Mouse (Mus musculus) megakaryocyte, embryonic 14.5 days (primary cell): ENCODE measurements around the gene Spata31d1b. TPM values are rescaled to one million over a fixed set of nuclear protein-coding genes. Genes with fewer than 3 reads are reported as not detected.

Source experiments
- H3K27me3 ChIP-seq: replicated peaks from 2 replicates; pipeline ENCODE3; 2012; ENCODE audit warnings: inconsistent platforms
- H3K36me3 ChIP-seq: replicated peaks from 2 replicates; pipeline ENCODE3; 2012; ENCODE audit warnings: low read length, inconsistent platforms, mixed read lengths
- H3K4me1 ChIP-seq: 2 replicates; pipeline ENCODE4 v1.6.1; 2012; ENCODE audit warnings: inconsistent platforms
- H3K4me3 ChIP-seq: replicated peaks from 2 replicates; pipeline ENCODE3; 2012; ENCODE audit warnings: moderate library complexity, mild to moderate bottlenecking, inconsistent platforms
- H3K9me3 ChIP-seq: 2 replicates; pipeline ENCODE4 v1.6.1; 2012; ENCODE audit warnings: inconsistent platforms
- FLI1 ChIP-seq: IDR thresholded peaks from 2 replicates; pipeline ENCODE4 v1.6.1; 2012; ENCODE audit warnings: low read length, inconsistent platforms, mixed read lengths
- GATA1 ChIP-seq: IDR thresholded peaks from 3 replicates; pipeline ENCODE4 v1.6.1; 2012; ENCODE audit warnings: mixed read lengths, low read length, inconsistent platforms, borderline replicate concordance
- polyA plus RNA-seq: library from polyadenylated mRNA; stranded (reverse); fragments of >175 nt; gene quantifications from 2 replicates; pipeline ENCODE4 v1.2.3, GENCODE M21; 2012; ENCODE audit warnings: low replicate concordance; ENCODE audit not compliant: insufficient read depth

Spata31d1b gene
- polyA plus RNA-seq, 1 experiment = not detected

GRCm38 (mm10) chr13:59741697-59742096 lies 29.6 kb downstream of the Spata31d1b start:
- peaks cover 35% of the 10 kb centered on the region for H3K36me3 ChIP-seq
- H3K4me1 ChIP-seq = peaks cover 78% of the 10 kb centered on the region
- peaks cover 3% of the 10 kb centered on the region for H3K27me3 ChIP-seq
- TF ChIP-seq FLI1 = no peak
- no peak for TF ChIP-seq GATA1
- H3K9me3 ChIP-seq = peaks cover 3% of the 10 kb centered on the region; the same call in 1 of the 2 replicates
- H3K4me3 ChIP-seq = no peak overlapping the region

- peak overlapping the region; percentile 54 for H3K4me3 ChIP-seq
- H3K9me3 ChIP-seq = peaks cover 3% of the 10 kb centered on the region; the same call in 1 of the 2 replicates
- no peak for TF ChIP-seq GATA1
- no peak for TF ChIP-seq FLI1
- H3K27me3 ChIP-seq = peaks cover 1% of the 10 kb centered on the region
- H3K36me3 ChIP-seq = peaks cover 39% of the 10 kb centered on the region
- H3K4me1 ChIP-seq = peaks cover 79% of the 10 kb centered on the region
Observed at GRCm38 (mm10) chr13:59745462-59745861, 33.4 kb downstream of the Spata31d1b start.

- no peak overlapping the region for H3K4me3 ChIP-seq
Observed at GRCm38 (mm10) chr13:59746164-59746563, 34.1 kb downstream of the Spata31d1b start.

GRCm38 (mm10) chr13:59746711-59747110 lies 34.6 kb downstream of the Spata31d1b start, which contains the start of gene 1700014D04Rik:
Gene 1700014D04Rik, minus strand, starts transcription at chr13:59746752.
- TF ChIP-seq FLI1 (no peak), GATA1 (no peak)
- peak within 1 kb of the TSS; percentile 54 for H3K4me3 ChIP-seq
- peaks cover 6% of the 10 kb centered on the region; the same call in 1 of the 2 replicates for H3K9me3 ChIP-seq
- H3K4me1 ChIP-seq = peaks cover 84% of the 10 kb centered on the region
- peaks cover 39% of the 10 kb centered on the region for H3K36me3 ChIP-seq
- H3K27me3 ChIP-seq = peaks cover 1% of the 10 kb centered on the region

More at GRCm38 (mm10) chr13:59746164-59746563, 34.1 kb downstream of the Spata31d1b start:
- Histone ChIP-seq H3K27me3 (peaks cover 1% of the 10 kb centered on the region), H3K9me3 (peaks cover 3% of the 10 kb centered on the region; the same call in 1 of the 2 replicates), H3K4me1 (peaks cover 84% of the 10 kb centered on the region), H3K36me3 (peaks cover 39% of the 10 kb centered on the region)
- no peak for TF ChIP-seq FLI1
- no peak for TF ChIP-seq GATA1

- H3K4me1 ChIP-seq = peaks cover 68% of the 10 kb centered on the region
- peaks cover 51% of the 10 kb centered on the region for H3K36me3 ChIP-seq
- H3K9me3 ChIP-seq = peaks cover 13% of the 10 kb centered on the region
- no peak overlapping the region for H3K4me3 ChIP-seq
- TF ChIP-seq GATA1 (no peak), FLI1 (no peak)
- H3K27me3 ChIP-seq = peaks cover 1% of the 10 kb centered on the region
Observed at GRCm38 (mm10) chr13:59750310-59750709, 38.2 kb downstream of the Spata31d1b start.

GRCm38 (mm10) chr13:59756906-59757305 lies 44.8 kb downstream of the Spata31d1b start:
- Histone ChIP-seq H3K9me3 (peaks cover 8% of the 10 kb centered on the region), H3K27me3 (no peaks in the 10 kb centered on the region), H3K36me3 (peaks cover 87% of the 10 kb centered on the region), H3K4me1 (peaks cover 72% of the 10 kb centered on the region), H3K4me3 (no peak overlapping the region)
- TF ChIP-seq GATA1 (no peak), FLI1 (no peak)

- Histone ChIP-seq H3K4me1 (peaks cover 91% of the 10 kb centered on the region), H3K27me3 (no peaks in the 10 kb centered on the region), H3K4me3 (peak overlapping the region; percentile 31), H3K36me3 (peaks cover 88% of the 10 kb centered on the region), H3K9me3 (no peaks in the 10 kb centered on the region)
- TF ChIP-seq GATA1 (no peak), FLI1 (no peak)
Observed at GRCm38 (mm10) chr13:59762791-59763190, 50.7 kb downstream of the Spata31d1b start.

GRCm38 (mm10) chr13:59766786-59767515 lies 54.9 kb downstream of the Spata31d1b start:
- TF ChIP-seq GATA1 (no peak), FLI1 (no peak)
- peak overlapping the region; percentile 94 for H3K4me3 ChIP-seq
- no peaks in the 10 kb centered on the region for H3K9me3 ChIP-seq
- H3K4me1 ChIP-seq = peaks cover 75% of the 10 kb centered on the region
- no peaks in the 10 kb centered on the region for H3K27me3 ChIP-seq
- H3K36me3 ChIP-seq = peaks cover 56% of the 10 kb centered on the region

GRCm38 (mm10) chr13:59768531-59768930 lies 56.4 kb downstream of the Spata31d1b start:
- TF ChIP-seq FLI1 = no peak
- TF ChIP-seq GATA1 = no peak
- H3K27me3 ChIP-seq = no peaks in the 10 kb centered on the region
- H3K9me3 ChIP-seq = no peaks in the 10 kb centered on the region
- H3K36me3 ChIP-seq = peaks cover 56% of the 10 kb centered on the region
- H3K4me3 ChIP-seq = peak overlapping the region; percentile 94
- peaks cover 75% of the 10 kb centered on the region for H3K4me1 ChIP-seq

Other genes starting within 250 kb of the Spata31d1b start
- 0.53 TPM in 1 of 2 replicates, not detected in the other for gene Agtpbp1, start 127.1 kb upstream of the Spata31d1b start, polyA plus RNA-seq
- gene Naa35, start 127.0 kb upstream of the Spata31d1b start, polyA plus RNA-seq = 4.9 and 10.7 TPM in 2 replicates
- gene Golm1, start 36.5 kb upstream of the Spata31d1b start, polyA plus RNA-seq = 1.9 and 3.4 TPM in 2 replicates
- gene 4921517D22Rik, start 18.2 kb upstream of the Spata31d1b start, polyA plus RNA-seq = not detected in 2 replicates
- not detected in 2 replicates for gene Spata31d1a, start 2.0 kb upstream of the Spata31d1b start, polyA plus RNA-seq
- gene Spata31d1d, start 19.5 kb downstream of the Spata31d1b start, polyA plus RNA-seq = 0.04 TPM in 1 of 2 replicates, not detected in the other
- not detected in 2 replicates for gene 1700014D04Rik, start 34.5 kb downstream of the Spata31d1b start, polyA plus RNA-seq
- 58.1 and 113 TPM in 2 replicates for gene Isca1, start 57.5 kb downstream of the Spata31d1b start, polyA plus RNA-seq
- gene Gm49354, start 70.0 kb downstream of the Spata31d1b start, polyA plus RNA-seq = 8.0 and 26.4 TPM in 2 replicates
- 4.3 and 11.4 TPM in 2 replicates for gene Tut7, start 110.9 kb downstream of the Spata31d1b start, polyA plus RNA-seq